ENCODE assay signal across 9 mouse cellular contexts in the genomic region with DNA sequence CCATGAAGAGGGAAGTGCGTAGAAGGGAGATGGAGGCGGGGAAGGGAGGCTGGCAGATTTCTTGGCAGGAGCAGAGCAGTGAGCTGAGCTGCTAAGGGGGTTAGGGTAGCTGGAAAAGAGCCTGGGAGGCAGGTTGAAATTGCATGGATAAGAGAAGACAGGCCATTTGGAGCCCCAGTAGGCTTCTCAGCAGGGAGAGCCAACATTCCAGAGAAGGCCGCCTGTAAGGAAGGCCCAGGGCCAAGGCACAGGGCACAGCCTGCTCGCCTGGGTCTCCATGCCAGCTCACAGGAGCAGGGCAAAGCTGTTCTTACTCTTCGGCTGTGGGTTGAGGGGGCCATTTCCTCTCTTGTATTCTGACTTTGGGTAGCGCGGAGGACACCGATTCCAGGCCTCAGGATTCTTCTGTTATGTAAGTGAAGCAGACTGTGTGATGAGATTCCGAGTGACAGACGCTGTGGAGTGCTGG.
DNase-seq lines count a peak whose midpoint lies in the region; ATAC-seq and TF ChIP-seq lines count a peak whose summit lies in the region.
"Had no signal": no experiment of that assay in that cellular context is flagged by ENCODE, and none has a peak within 500 bp of the region (broad histone marks: within the 10 kb centered on the region; RNA-seq: fewer than 3 reads in every experiment).

No protein-coding gene starts in this region.

- no peaks in the 10 kb centered on the region for H3K27me3 ChIP-seq in hindbrain, embryonic 13.5 days
- H3K27me3 ChIP-seq in hindbrain, embryonic 12.5 days: no peaks in the 10 kb centered on the region
- H3K27me3 ChIP-seq in embryonic facial prominence, embryonic 10.5 days (replicated peaks; ENCODE audit: low read depth, poor library complexity, severe bottlenecking): 0 out of 2 replicates have a peak, but pooled peaks cover 4% of the 10 kb centered on the region
- no peaks in the 10 kb centered on the region for H3K27me3 ChIP-seq in liver, postnatal 0 days (ENCODE audit: insufficient read depth, low read length)
- H3K27me3 ChIP-seq in heart, embryonic 12.5 days (replicated peaks): no peaks in the 10 kb centered on the region
- H3K27me3 ChIP-seq in stomach, postnatal 0 days (ENCODE audit: control insufficient read depth, insufficient read depth, low read length): no peaks in the 10 kb centered on the region

- H3K4me3 ChIP-seq in hindbrain, embryonic 13.5 days: no peak overlapping the region
- no peak overlapping the region for H3K4me3 ChIP-seq in hindbrain, embryonic 12.5 days
- H3K4me3 ChIP-seq in embryonic facial prominence, embryonic 10.5 days: no peak overlapping the region
- H3K4me3 ChIP-seq in liver, postnatal 0 days (ENCODE audit: low read depth, low read length): no peak overlapping the region
- no peak overlapping the region for H3K4me3 ChIP-seq in heart, embryonic 12.5 days
- no peak overlapping the region for H3K4me3 ChIP-seq in stomach, postnatal 0 days (ENCODE audit: low read depth, low read length)

- no peaks in the 10 kb centered on the region for H3K9me3 ChIP-seq in hindbrain, embryonic 13.5 days
- no peaks in the 10 kb centered on the region for H3K9me3 ChIP-seq in hindbrain, embryonic 12.5 days (replicated peaks)
- H3K9me3 ChIP-seq in embryonic facial prominence, embryonic 10.5 days: no peaks in the 10 kb centered on the region
- no peaks in the 10 kb centered on the region for H3K9me3 ChIP-seq in liver, postnatal 0 days (ENCODE audit: low read length)
- H3K9me3 ChIP-seq in heart, embryonic 12.5 days (replicated peaks): no peaks in the 10 kb centered on the region
- no peaks in the 10 kb centered on the region for H3K9me3 ChIP-seq in stomach, postnatal 0 days (ENCODE audit: control insufficient read depth, low read length)

- TF ChIP-seq EP300 in liver, postnatal 0 days (IDR thresholded peaks at IDR 0.05; ENCODE audit: low read depth): no peak
- no peak for TF ChIP-seq EP300 in stomach, postnatal 0 days (optimal IDR thresholded peaks at IDR 0.05)

- WGBS in hindbrain, embryonic 13.5 days: 38% methylated on average over 10 of the region's 10 CpGs
- 40% methylated on average over 10 of the region's 10 CpGs for WGBS in hindbrain, embryonic 12.5 days
- WGBS in embryonic facial prominence, embryonic 10.5 days: 47% methylated on average over 10 of the region's 10 CpGs
- WGBS in liver, postnatal 0 days (ENCODE audit: insufficient replicate concordance): 79% methylated on average over 10 of the region's 10 CpGs
- WGBS in heart, embryonic 12.5 days: 49% methylated on average over 10 of the region's 10 CpGs
- 71% methylated on average over 10 of the region's 10 CpGs for WGBS in stomach, postnatal 0 days

- H3K27ac ChIP-seq in hindbrain, embryonic 13.5 days: no peak overlapping the region
- H3K27ac ChIP-seq in hindbrain, embryonic 12.5 days: no peak overlapping the region
- peak overlapping the region; percentile 30; the same call in 1 of the 2 replicates for H3K27ac ChIP-seq in embryonic facial prominence, embryonic 10.5 days (replicated peaks)
- H3K27ac ChIP-seq in liver, postnatal 0 days (ENCODE audit: low read depth): no peak overlapping the region
- H3K27ac ChIP-seq in heart, embryonic 12.5 days (ENCODE audit: poor library complexity, severe bottlenecking): no peak overlapping the region
- H3K27ac ChIP-seq in stomach, postnatal 0 days (replicated peaks): no peak overlapping the region

- H3K4me1 ChIP-seq in hindbrain, embryonic 13.5 days (replicated peaks): peaks cover 8% of the 10 kb centered on the region
- H3K4me1 ChIP-seq in hindbrain, embryonic 12.5 days: 0 out of 2 replicates have a peak, but pooled peaks cover under 1% of the 10 kb centered on the region
- H3K4me1 ChIP-seq in embryonic facial prominence, embryonic 10.5 days: no peaks in the 10 kb centered on the region
- 0 out of 2 replicates have a peak, but pooled peaks cover 5% of the 10 kb centered on the region for H3K4me1 ChIP-seq in liver, postnatal 0 days (ENCODE audit: insufficient read depth)
- H3K4me1 ChIP-seq in heart, embryonic 12.5 days (replicated peaks): no peaks in the 10 kb centered on the region
- no peaks in the 10 kb centered on the region for H3K4me1 ChIP-seq in stomach, postnatal 0 days (replicated peaks; ENCODE audit: control insufficient read depth, insufficient read depth)

- H3K4me2 ChIP-seq in hindbrain, embryonic 13.5 days: no peak overlapping the region
- H3K4me2 ChIP-seq in hindbrain, embryonic 12.5 days (replicated peaks): no peak overlapping the region
- H3K4me2 ChIP-seq in liver, postnatal 0 days (ENCODE audit: low read depth, low read length): no peak overlapping the region
- no peak overlapping the region for H3K4me2 ChIP-seq in heart, embryonic 12.5 days
- H3K4me2 ChIP-seq in stomach, postnatal 0 days (replicated peaks; ENCODE audit: low read depth): no peak overlapping the region

- no peak for DNase-seq in embryonic facial prominence, embryonic 10.5 days (ENCODE audit: low spot score)
- DNase-seq in layer of hippocampus, postnatal 25 days (ENCODE audit: extremely low spot score in 1 of 2, low spot score in 1 of 2): peak; percentile 20 to 22
- DNase-seq in right cerebral cortex, postnatal 25 days: peak; percentile 23
- DNase-seq in liver, postnatal 0 days: no peak
- no peak for DNase-seq in stomach, postnatal 0 days (ENCODE audit: low spot score)
- DNase-seq: lung, adult 2 months had no signal

- peak; percentile 44; the same call in 1 of the 2 replicates for ATAC-seq in hindbrain, embryonic 13.5 days (ENCODE audit: low FRiP score)
- no peak for ATAC-seq in hindbrain, embryonic 12.5 days (ENCODE audit: low FRiP score)
- no peak for ATAC-seq in liver, postnatal 0 days
- ATAC-seq in heart, embryonic 12.5 days (ENCODE audit: insufficient number of reproducible peaks, low FRiP score): no peak
- no peak for ATAC-seq in stomach, postnatal 0 days (ENCODE audit: low FRiP score, low TSS enrichment)

- no peak for TF ChIP-seq CTCF in liver, postnatal 0 days (IDR thresholded peaks at IDR 0.05; ENCODE audit: low read depth)
- TF ChIP-seq CTCF in stomach, postnatal 0 days (IDR thresholded peaks at IDR 0.05; ENCODE audit: low read depth): no peak

- H3K36me3 ChIP-seq in hindbrain, embryonic 13.5 days: no peaks in the 10 kb centered on the region
- H3K36me3 ChIP-seq in hindbrain, embryonic 12.5 days: no peaks in the 10 kb centered on the region
- no peaks in the 10 kb centered on the region for H3K36me3 ChIP-seq in embryonic facial prominence, embryonic 10.5 days (replicated peaks)
- H3K36me3 ChIP-seq in liver, postnatal 0 days (replicated peaks; ENCODE audit: insufficient read depth, low read length): no peaks in the 10 kb centered on the region
- no peaks in the 10 kb centered on the region for H3K36me3 ChIP-seq in heart, embryonic 12.5 days
- no peaks in the 10 kb centered on the region for H3K36me3 ChIP-seq in stomach, postnatal 0 days (ENCODE audit: control insufficient read depth, insufficient read depth, low read length)

- H3K9ac ChIP-seq in hindbrain, embryonic 13.5 days: no peak overlapping the region
- H3K9ac ChIP-seq in hindbrain, embryonic 12.5 days: no peak overlapping the region
- no peak overlapping the region for H3K9ac ChIP-seq in liver, postnatal 0 days (replicated peaks)
- H3K9ac ChIP-seq in heart, embryonic 12.5 days: no peak overlapping the region
- no peak overlapping the region for H3K9ac ChIP-seq in stomach, postnatal 0 days (ENCODE audit: low read length)

Comparison
In these comparisons a context has a peak if more than half of its experiments do, and no peak if none do; other contexts are left out.
1. DNase-seq: peak in layer of hippocampus, postnatal 25 days (2 of 2) and right cerebral cortex, postnatal 25 days (single experiment); none in embryonic facial prominence, embryonic 10.5 days (single experiment), liver, postnatal 0 days (single experiment) and stomach, postnatal 0 days (single experiment).